Mouse (Mus musculus) liver, embryonic 13.5 days (tissue): ENCODE measurements at regions not wholly inside any gene's neighbourhood (a gene's known extent, or its start where the extent isn't known, plus 50 kb on each side); places are given as distances from the start of the nearest gene placed in this dataset.

ENCODE experiments used
- ATAC-seq: fragments of 200-750 bp; cut with Nextera tagmentation; 2 replicates; pipeline ENCODE4 v1.8.0; 2017; ENCODE audit warnings: low read depth, mild to moderate bottlenecking, moderate number of reproducible peaks, moderate library complexity
- DNase-seq: peaks from one replicate; pipeline ENCODE4 v3.0.0; 2022
- H3K27ac ChIP-seq: fragments of 300-500 bp; sonication (generic); 2 replicates; pipeline ENCODE4 v1.5.1; 2015; ENCODE audit warnings: moderate library complexity, mild to moderate bottlenecking, inconsistent platforms
- H3K27me3 ChIP-seq: fragments of 300-500 bp; sonication (generic); 2 replicates; pipeline ENCODE4 v1.6.1; 2015; ENCODE audit warnings: mild to moderate bottlenecking, inconsistent platforms
- H3K36me3 ChIP-seq: fragments of 300-500 bp; sonication (generic); 2 replicates; pipeline ENCODE4 v1.6.1; 2015; ENCODE audit warnings: mild to moderate bottlenecking, inconsistent platforms
- H3K4me1 ChIP-seq: fragments of 300-500 bp; sonication (generic); replicated peaks from 2 replicates; pipeline ENCODE4 v1.6.1; 2015; ENCODE audit warnings: inconsistent platforms
- H3K4me2 ChIP-seq: fragments of 300-500 bp; sonication (generic); 2 replicates; pipeline ENCODE4 v1.6.1; 2015; ENCODE audit warnings: inconsistent platforms, mild to moderate bottlenecking, moderate library complexity
- H3K4me3 ChIP-seq: fragments of 300-500 bp; sonication (generic); replicated peaks from 2 replicates; pipeline ENCODE4 v1.5.1; 2015; ENCODE audit warnings: mild to moderate bottlenecking, inconsistent platforms
- H3K9ac ChIP-seq: fragments of 300-500 bp; sonication (generic); 2 replicates; pipeline ENCODE4 v1.6.1; 2015; ENCODE audit warnings: mild to moderate bottlenecking, inconsistent platforms
- H3K9me3 ChIP-seq: fragments of 300-500 bp; sonication (generic); replicated peaks from 2 replicates; pipeline ENCODE4 v1.6.1; 2016; ENCODE audit warnings: inconsistent platforms
- WGBS: fragments of 180-500 bp; shearing (Covaris S2); methylation state at CpG from one replicate; pipeline ENCODE4 v1.1.7; 2015; ENCODE audit not compliant: insufficient replicate concordance; 5-methylcytosine and 5-hydroxymethylcytosine counted together

DNA sequence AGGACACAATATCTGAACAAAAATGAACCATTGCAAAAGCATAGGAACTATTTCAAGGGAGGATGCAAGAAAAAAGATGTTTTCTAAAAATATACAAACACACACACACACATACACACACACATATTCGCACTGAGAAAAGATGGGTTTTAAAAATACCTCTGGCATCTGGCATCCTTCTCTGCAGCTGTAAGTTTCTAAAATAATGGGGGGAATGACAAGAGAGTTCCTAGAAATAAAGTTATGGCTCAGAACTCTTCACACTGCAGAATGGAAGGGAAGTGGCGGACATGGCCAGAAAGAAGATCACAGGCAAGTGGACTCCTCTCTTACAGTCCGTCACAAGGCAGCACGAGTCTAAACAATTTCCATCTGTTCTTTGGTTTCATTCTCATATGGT lies 66.5 kb upstream of the Lrig3 start:
- no peak overlapping the region for H3K27ac ChIP-seq
- WGBS, result 81% methylated on average over 4 of the region's 4 CpGs
- no peak overlapping the region for H3K9ac ChIP-seq
- ATAC-seq (no peak), DNase-seq (no peak)
- H3K4me3 ChIP-seq, result no peak overlapping the region
- H3K9me3 ChIP-seq, result no peaks in the 10 kb centered on the region
- H3K27me3 ChIP-seq, result no peaks in the 10 kb centered on the region
- no peaks in the 10 kb centered on the region for H3K36me3 ChIP-seq
- H3K4me1 ChIP-seq, result no peaks in the 10 kb centered on the region
- no peak overlapping the region for H3K4me2 ChIP-seq

GRCm38 (mm10) chr10:125900562-125900961 lies 65.4 kb upstream of the Lrig3 start:
- no peak for DNase-seq

GRCm38 (mm10) chr10:125902668-125903067 lies 63.3 kb upstream of the Lrig3 start:
- 61% methylated on average over 5 of the region's 5 CpGs for WGBS
- no peak overlapping the region for H3K4me2 ChIP-seq
- H3K27me3 ChIP-seq, result no peaks in the 10 kb centered on the region
- no peak for DNase-seq
- H3K4me1 ChIP-seq, result no peaks in the 10 kb centered on the region
- no peak overlapping the region for H3K9ac ChIP-seq
- H3K27ac ChIP-seq, result no peak overlapping the region
- H3K4me3 ChIP-seq, result no peak overlapping the region
- H3K9me3 ChIP-seq, result no peaks in the 10 kb centered on the region
- no peaks in the 10 kb centered on the region for H3K36me3 ChIP-seq
- ATAC-seq, result no peak

More at GRCm38 (mm10) chr10:125900562-125900961, 65.4 kb upstream of the Lrig3 start:
- Histone ChIP-seq H3K9me3 (no peaks in the 10 kb centered on the region), H3K27me3 (no peaks in the 10 kb centered on the region), H3K36me3 (no peaks in the 10 kb centered on the region), H3K4me1 (no peaks in the 10 kb centered on the region), H3K27ac (no peak overlapping the region), H3K4me2 (no peak overlapping the region), H3K9ac (no peak overlapping the region), H3K4me3 (no peak overlapping the region)
- no peak for ATAC-seq
- 54% methylated on average over 2 of the region's 2 CpGs for WGBS

GRCm38 (mm10) chr10:125912207-125912606 lies 53.8 kb upstream of the Lrig3 start:
- 73% methylated on average over 7 of the region's 7 CpGs for WGBS
- no peaks in the 10 kb centered on the region for H3K4me1 ChIP-seq
- DNase-seq, result no peak
- H3K4me3 ChIP-seq, result no peak overlapping the region
- H3K27ac ChIP-seq, result no peak overlapping the region
- no peak overlapping the region for H3K9ac ChIP-seq
- no peak overlapping the region for H3K4me2 ChIP-seq
- H3K27me3 ChIP-seq, result no peaks in the 10 kb centered on the region
- H3K9me3 ChIP-seq, result no peaks in the 10 kb centered on the region
- H3K36me3 ChIP-seq, result no peaks in the 10 kb centered on the region
- no peak for ATAC-seq
